Mouse (Mus musculus) neural tube, embryonic 11.5 days (tissue): ENCODE data around the gene Gm10226. TPM values are rescaled to one million over a fixed set of nuclear protein-coding genes. Genes with fewer than 3 reads are reported as not detected.
"Not testable (repeated sequence)": the region's sequence is repeated elsewhere in the genome, so short reads cannot be mapped to it uniquely, and the experiment has no call there.

Source experiments
- ATAC-seq: fragments of 200-750 bp; cut with Nextera tagmentation; 2 replicates; pipeline ENCODE4 v1.8.0; 2017; ENCODE audit warnings: moderate number of reproducible peaks, mild to moderate bottlenecking, moderate TSS enrichment, moderate library complexity; ENCODE audit not compliant: insufficient read depth, low FRiP score, low TSS enrichment
- DNase-seq: peaks from one replicate; pipeline ENCODE4 v3.0.0-alpha.2; 2015; ENCODE audit warnings: low spot score
- H3K27ac ChIP-seq: fragments of 300-500 bp; sonication (generic); 2 replicates; pipeline ENCODE4 v1.5.1; 2014; ENCODE audit warnings: low read depth, mild to moderate bottlenecking, low read length
- H3K27me3 ChIP-seq: fragments of 300-500 bp; sonication (generic); 2 replicates; pipeline ENCODE4 v1.6.1; 2014; ENCODE audit warnings: mild to moderate bottlenecking, low read length, mixed read lengths; ENCODE audit not compliant: control insufficient read depth, insufficient read depth
- H3K36me3 ChIP-seq: fragments of 300-500 bp; sonication (generic); 2 replicates; pipeline ENCODE4 v1.6.1; 2014; ENCODE audit warnings: mild to moderate bottlenecking, low read length, moderate library complexity, mixed read lengths; ENCODE audit not compliant: control insufficient read depth, insufficient read depth
- H3K4me1 ChIP-seq: fragments of 300-500 bp; sonication (generic); 2 replicates; pipeline ENCODE4 v1.6.1; 2014; ENCODE audit warnings: low read length, mixed read lengths; ENCODE audit not compliant: control insufficient read depth, insufficient read depth
- H3K4me2 ChIP-seq: fragments of 300-500 bp; sonication (generic); 2 replicates; pipeline ENCODE4 v1.6.1; 2014; ENCODE audit warnings: low read depth, mild to moderate bottlenecking, moderate library complexity
- H3K4me3 ChIP-seq: fragments of 300-500 bp; sonication (generic); 2 replicates; pipeline ENCODE4 v1.5.1; 2014; ENCODE audit warnings: low read depth, low read length
- H3K9ac ChIP-seq: fragments of 300-500 bp; sonication (generic); 2 replicates; pipeline ENCODE4 v1.6.1; 2014; ENCODE audit warnings: mild to moderate bottlenecking, low read length
- H3K9me3 ChIP-seq: fragments of 300-500 bp; sonication (generic); 2 replicates; pipeline ENCODE4 v1.6.1; 2016; ENCODE audit warnings: low read length; ENCODE audit not compliant: control insufficient read depth
- WGBS: fragments of 180-500 bp; shearing (Covaris S2); extraction: QIAGEN DNeasy Blood & Tissue Kit; methylation state at CpG from one replicate; pipeline ENCODE4 v1.1.7; 2014; 5-methylcytosine and 5-hydroxymethylcytosine counted together
- polyA plus RNA-seq: library from polyadenylated mRNA; unstranded; fragments of >200 nt; fragmentation: Nextera tagmentation; extraction: Ambion mirVana; gene quantifications from 2 replicates; pipeline ENCODE4 v1.2.1, GENCODE M21; 2014

The Gm10226 gene
- 16.5 and 19.5 TPM in 2 replicates for polyA plus RNA-seq

DNA sequence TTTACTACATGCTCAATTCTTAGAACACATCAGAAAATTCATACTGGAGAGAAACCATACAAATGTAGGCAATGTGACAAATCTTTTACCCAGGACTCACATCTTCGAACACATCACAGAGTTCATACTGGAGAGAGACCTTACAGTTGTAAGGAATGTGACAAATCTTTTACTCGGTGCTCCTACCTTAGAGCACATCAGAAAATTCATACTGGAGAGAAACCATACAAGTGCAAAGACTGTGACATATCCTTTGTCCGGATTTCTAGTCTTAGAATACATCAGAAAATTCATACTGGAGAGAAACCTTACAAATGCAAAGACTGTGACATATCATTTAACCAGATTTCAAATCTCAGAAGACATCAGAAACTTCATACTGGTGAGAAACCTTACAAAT is at the start of gene Gm10226:
Gene Gm10226 (plus strand): TSS at position 301 of the 400 bp plus-strand sequence.
- WGBS, result 93% methylated on average over 3 of the region's 3 CpGs
- no peak within 1 kb of the TSS for H3K9ac ChIP-seq
- H3K36me3 ChIP-seq, result peaks cover 2% of the 10 kb centered on the region; the same call in 1 of the 2 replicates
- no peak within 1 kb of the TSS for H3K27ac ChIP-seq
- H3K4me2 ChIP-seq, result no peak within 1 kb of the TSS
- no peak for DNase-seq
- no peak within 1 kb of the TSS for H3K4me3 ChIP-seq
- no peak for ATAC-seq
- no peaks in the 10 kb centered on the region for H3K27me3 ChIP-seq
- H3K9me3 ChIP-seq, result no peaks in the 10 kb centered on the region
- no peaks in the 10 kb centered on the region for H3K4me1 ChIP-seq

DNA sequence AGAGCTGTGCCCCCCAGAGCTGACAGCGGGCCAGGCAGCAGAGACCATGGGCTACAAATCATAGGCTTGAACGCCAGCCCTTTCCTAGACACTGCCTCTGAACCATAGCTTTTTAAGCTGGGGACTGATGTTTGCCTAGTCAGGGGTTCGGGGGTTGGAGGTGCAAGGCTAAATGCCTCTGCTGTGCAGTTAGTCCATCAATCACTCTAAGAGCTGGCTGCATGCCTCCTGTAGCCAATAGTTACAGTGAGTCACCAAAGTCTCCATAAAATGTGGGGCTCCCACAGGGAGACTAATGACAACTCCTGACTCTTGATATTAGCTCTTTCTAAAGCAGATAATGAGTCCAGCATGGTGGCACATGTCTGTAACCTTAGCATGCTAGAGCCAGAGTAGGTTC is 42.9 kb upstream of the Gm10226 start:
- Histone ChIP-seq H3K4me2 (no peak overlapping the region), H3K27me3 (no peaks in the 10 kb centered on the region), H3K9me3 (no peaks in the 10 kb centered on the region), H3K27ac (no peak overlapping the region), H3K36me3 (no peaks in the 10 kb centered on the region), H3K4me1 (no peaks in the 10 kb centered on the region), H3K4me3 (no peak overlapping the region), H3K9ac (no peak overlapping the region)
- ATAC-seq (no peak), DNase-seq (peak; percentile 13)
- 36% methylated on average over 3 of the region's 3 CpGs for WGBS

DNA sequence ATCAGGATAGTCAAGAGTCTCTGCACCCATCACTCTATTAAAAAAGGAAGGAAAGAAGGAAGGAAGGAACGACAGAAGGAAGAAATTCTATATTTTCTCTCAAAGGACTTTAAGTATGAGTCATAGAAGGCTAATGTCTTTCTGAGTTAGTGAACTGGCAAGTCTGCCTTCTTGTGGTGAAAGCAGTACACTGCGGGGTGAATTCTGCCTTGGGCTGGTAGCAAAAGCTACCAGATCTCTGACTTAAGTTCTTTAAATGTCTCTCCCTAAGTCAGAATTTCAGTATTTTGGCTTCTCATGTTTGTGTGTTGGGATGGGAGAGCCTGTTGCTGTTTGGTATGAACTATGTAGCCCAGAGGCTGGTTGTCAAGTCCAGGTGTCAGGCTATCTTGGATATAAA is 41.7 kb upstream of the Gm10226 start:
- no peaks in the 10 kb centered on the region for H3K27me3 ChIP-seq
- no peaks in the 10 kb centered on the region for H3K9me3 ChIP-seq
- H3K36me3 ChIP-seq, result no peaks in the 10 kb centered on the region
- DNase-seq, result no peak
- no peak overlapping the region for H3K27ac ChIP-seq
- peak overlapping the region; percentile 29; the same call in 1 of the 2 replicates for H3K9ac ChIP-seq
- peak overlapping the region; percentile 39 for H3K4me3 ChIP-seq
- peak overlapping the region; percentile 36 for H3K4me2 ChIP-seq
- 44% methylated on average over 2 of the region's 2 CpGs for WGBS
- ATAC-seq, result peak; percentile 31
- H3K4me1 ChIP-seq, result no peaks in the 10 kb centered on the region

DNA sequence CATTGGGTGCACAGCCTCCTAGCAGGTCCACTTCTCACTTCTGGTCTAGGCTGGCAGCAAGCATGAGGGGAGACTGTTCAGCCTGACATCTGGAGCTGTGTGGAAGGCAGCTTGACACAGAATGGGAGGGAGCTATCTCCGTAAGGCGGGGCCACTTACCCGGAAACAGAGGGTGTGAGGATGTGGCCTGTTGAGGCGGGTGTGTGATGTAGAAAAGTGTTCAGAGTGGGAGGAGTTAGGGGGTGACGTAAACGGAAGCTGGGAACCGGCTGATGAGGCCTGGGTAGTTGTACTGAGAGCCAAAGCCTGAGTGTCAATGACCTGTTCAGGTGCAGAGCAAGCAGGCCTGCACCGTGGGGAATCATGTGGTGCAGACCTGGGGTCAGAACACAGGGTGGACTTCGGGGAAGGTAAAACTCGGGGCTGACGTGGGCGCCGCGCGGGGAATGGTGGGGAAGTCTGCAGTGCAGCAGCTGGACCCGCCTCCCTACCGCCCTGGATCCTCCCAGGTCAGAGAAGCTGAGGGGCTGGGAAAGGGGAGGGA is 41.2 kb upstream of the Gm10226 start, which contains the start of gene Zfp983:
Gene Zfp983 (plus strand): TSS at position 261 of the 544 bp plus-strand sequence.
- not testable (repeated sequence) for H3K4me1 ChIP-seq, H3K9me3 ChIP-seq, H3K27me3 ChIP-seq, H3K27ac ChIP-seq, H3K36me3 ChIP-seq
- Histone ChIP-seq H3K4me3 (peak within 1 kb of the TSS; percentile 39), H3K9ac (peak within 1 kb of the TSS; percentile 29; the same call in 1 of the 2 replicates), H3K4me2 (peak within 1 kb of the TSS; percentile 36)
- under 1% methylated on average over 17 of the region's 17 CpGs for WGBS
- peak; percentile 79 for DNase-seq
- ATAC-seq, result peak; percentile 99

DNA sequence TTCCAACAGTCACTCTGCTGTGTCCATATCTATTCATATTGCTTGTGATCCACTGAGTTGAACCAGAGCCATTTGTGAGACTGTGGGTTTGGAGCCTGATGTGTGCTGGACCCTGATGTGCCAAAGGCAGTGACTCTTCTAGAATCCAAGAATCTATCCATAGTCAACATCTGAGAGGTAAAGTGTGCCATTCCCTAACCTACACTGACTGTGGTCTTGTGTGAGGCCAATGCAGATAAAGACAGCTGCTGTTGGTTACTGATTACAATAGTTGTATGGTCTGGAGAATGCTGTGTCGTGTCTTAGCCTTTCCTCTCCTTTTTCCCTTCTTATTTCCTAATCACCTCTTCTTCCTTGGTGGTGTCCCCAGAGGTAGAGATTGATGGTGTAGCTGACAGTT is 12.8 kb upstream of the Gm10226 start:
- H3K4me1 ChIP-seq, H3K27me3 ChIP-seq, H3K4me3 ChIP-seq, DNase-seq, H3K9me3 ChIP-seq, H3K9ac ChIP-seq, H3K27ac ChIP-seq, ATAC-seq, H3K4me2 ChIP-seq, H3K36me3 ChIP-seq: not testable (repeated sequence)
- WGBS, result 18% methylated on average over 1 of the region's 1 CpGs

DNA sequence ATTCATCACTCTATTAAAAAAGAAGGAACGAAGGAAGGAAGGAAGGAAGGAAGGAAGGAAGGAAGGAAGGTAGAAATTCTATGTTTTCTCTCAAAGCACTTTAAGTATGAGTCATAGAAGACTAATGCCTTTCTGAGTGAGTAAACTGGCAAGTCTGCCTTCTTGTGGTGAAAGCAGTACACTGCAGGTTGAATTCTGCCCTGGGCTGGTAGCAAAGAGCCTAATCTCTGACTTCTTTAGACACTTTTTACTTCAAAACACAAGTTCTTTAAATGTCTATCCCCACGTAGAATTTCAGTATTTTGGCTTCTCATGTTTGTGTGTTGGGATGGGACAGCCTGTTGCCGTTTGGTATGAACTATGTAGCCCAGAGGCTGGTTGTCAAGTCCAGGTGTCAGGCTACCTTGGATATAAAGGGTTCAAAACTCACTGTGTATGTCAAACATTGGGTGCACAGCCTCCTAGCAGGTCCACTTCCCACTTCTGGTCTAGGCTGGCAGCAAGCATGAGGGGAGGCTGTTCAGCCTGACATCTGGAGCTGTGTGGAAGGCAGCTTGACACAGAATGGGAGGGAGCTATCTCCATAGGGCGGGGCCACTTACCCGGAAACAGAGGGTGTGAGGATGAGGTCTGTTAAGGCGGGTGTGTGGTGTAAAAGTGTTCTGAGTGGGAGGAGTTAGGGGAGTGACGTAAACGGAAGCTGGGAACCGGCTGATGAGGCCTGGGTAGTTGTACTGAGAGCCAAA is 12.2 kb upstream of the Gm10226 start:
- 5% methylated on average over 9 of the region's 9 CpGs for WGBS
- Histone ChIP-seq H3K36me3 (no peaks in the 10 kb centered on the region), H3K9ac (peak overlapping the region; percentile 37), H3K9me3 (no peaks in the 10 kb centered on the region), H3K4me3 (peak overlapping the region; percentile 39), H3K4me2 (peak overlapping the region; percentile 40), H3K4me1 (peaks cover 3% of the 10 kb centered on the region; the same call in 1 of the 2 replicates), H3K27me3 (no peaks in the 10 kb centered on the region), H3K27ac (no peak overlapping the region)
- peak; percentile 98 for ATAC-seq
- DNase-seq, result peak; percentile 81

DNA sequence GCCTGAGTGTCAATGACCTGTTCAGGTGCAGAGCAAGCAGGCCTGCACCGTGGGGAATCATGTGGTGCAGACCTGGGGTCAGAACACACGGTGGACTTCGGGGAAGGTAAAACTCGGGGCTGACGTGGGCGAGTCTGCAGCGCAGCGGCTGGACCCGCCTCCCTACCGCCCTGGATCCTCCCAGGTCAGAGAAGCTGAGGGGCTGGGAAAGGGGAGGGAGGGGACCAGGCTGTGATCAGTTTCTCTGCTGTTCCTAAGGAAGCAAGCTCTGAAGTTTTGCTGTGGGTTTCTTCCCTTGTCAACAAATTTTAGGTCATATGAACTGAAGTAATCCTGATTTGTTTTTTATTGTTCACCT is 11.7 kb upstream of the Gm10226 start:
- not testable (repeated sequence) for H3K27me3 ChIP-seq, H3K27ac ChIP-seq, H3K4me1 ChIP-seq, H3K9me3 ChIP-seq, H3K36me3 ChIP-seq
- DNase-seq (peak; percentile 63), ATAC-seq (peak; percentile 90)
- Histone ChIP-seq H3K4me2 (peak overlapping the region; percentile 40), H3K9ac (peak overlapping the region; percentile 37; the same call in 1 of the 2 replicates), H3K4me3 (peak overlapping the region; percentile 39)
- WGBS, result 0% methylated on average over 10 of the region's 10 CpGs

DNA sequence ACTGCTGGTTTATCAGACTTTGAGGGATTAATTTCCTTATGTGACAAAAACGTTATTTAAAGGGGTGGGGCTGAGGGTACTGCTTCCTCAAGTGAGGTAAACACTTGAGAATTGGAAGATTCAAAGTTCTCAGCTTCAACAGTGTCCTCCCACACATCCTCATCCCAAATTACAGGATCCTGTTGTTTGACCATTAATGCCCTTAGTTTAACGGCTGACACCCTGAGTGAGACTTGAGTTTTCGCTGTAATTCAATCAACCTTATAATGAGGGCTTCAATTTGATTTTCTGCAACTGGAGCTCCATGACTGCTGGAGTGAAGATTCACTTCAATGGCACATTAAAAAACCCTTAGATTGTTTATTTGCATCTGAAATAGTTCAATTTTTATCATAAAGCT is 1.7 kb downstream of the Gm10226 start:
- Histone ChIP-seq H3K4me3 (no peak overlapping the region), H3K36me3 (peaks cover 2% of the 10 kb centered on the region; the same call in 1 of the 2 replicates), H3K27ac (no peak overlapping the region), H3K9me3 (no peaks in the 10 kb centered on the region), H3K4me2 (no peak overlapping the region), H3K9ac (no peak overlapping the region), H3K27me3 (no peaks in the 10 kb centered on the region), H3K4me1 (no peaks in the 10 kb centered on the region)
- DNase-seq (no peak), ATAC-seq (no peak)
- 78% methylated on average over 3 of the region's 3 CpGs for WGBS

DNA sequence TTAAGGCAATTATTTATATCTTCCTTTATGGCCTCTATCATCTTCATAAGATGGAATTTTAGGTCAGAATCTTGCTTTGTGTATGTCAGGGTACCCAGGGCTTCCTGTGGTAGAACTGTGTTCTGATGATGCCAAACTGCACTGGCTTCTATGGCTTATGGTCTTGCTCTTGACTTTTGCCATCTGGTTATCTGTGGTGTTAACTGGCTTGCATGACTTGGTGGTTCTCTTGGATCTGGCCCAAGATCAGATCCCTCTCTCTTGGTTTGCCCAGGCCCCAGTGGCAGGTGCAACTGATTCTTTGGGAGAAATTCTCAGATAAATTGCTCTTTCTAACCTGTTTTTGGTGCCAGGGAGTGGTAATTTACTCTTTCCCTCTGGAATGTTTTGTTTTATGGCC is 4.4 kb downstream of the Gm10226 start:
- ATAC-seq (no peak), DNase-seq (no peak)
- Histone ChIP-seq H3K4me3 (no peak overlapping the region), H3K27ac (no peak overlapping the region), H3K4me2 (no peak overlapping the region), H3K4me1 (no peaks in the 10 kb centered on the region), H3K9ac (no peak overlapping the region), H3K9me3 (no peaks in the 10 kb centered on the region), H3K27me3 (no peaks in the 10 kb centered on the region), H3K36me3 (peaks cover 2% of the 10 kb centered on the region; the same call in 1 of the 2 replicates)
